Mouse (Mus musculus) lung, adult 2 months (tissue): Measurements from ENCODE around the gene Hist1h3e.

Experiments used
- CTCF ChIP-seq: fragments of 200-500 bp; IDR thresholded peaks from 2 replicates; pipeline ENCODE4 v1.5.1; 2011; ENCODE audit warnings: mild to moderate bottlenecking, low read length, control low read depth; ENCODE audit not compliant: insufficient read depth
- POLR2A ChIP-seq: fragments of 200-500 bp; IDR thresholded peaks from 2 replicates; pipeline ENCODE4 v1.6.1; 2011; ENCODE audit warnings: low read depth, mild to moderate bottlenecking, control low read depth, low read length, borderline replicate concordance; ENCODE audit errors: extremely low read depth

GRCm38 (mm10) chr13:23593051-23593770, 31.0 kb upstream of the Hist1h3e start:
- TF ChIP-seq CTCF (no peak), POLR2A (no peak)
